Mouse (Mus musculus): ENCODE measurements around the gene Cfd.

Gene Cfd

DNA sequence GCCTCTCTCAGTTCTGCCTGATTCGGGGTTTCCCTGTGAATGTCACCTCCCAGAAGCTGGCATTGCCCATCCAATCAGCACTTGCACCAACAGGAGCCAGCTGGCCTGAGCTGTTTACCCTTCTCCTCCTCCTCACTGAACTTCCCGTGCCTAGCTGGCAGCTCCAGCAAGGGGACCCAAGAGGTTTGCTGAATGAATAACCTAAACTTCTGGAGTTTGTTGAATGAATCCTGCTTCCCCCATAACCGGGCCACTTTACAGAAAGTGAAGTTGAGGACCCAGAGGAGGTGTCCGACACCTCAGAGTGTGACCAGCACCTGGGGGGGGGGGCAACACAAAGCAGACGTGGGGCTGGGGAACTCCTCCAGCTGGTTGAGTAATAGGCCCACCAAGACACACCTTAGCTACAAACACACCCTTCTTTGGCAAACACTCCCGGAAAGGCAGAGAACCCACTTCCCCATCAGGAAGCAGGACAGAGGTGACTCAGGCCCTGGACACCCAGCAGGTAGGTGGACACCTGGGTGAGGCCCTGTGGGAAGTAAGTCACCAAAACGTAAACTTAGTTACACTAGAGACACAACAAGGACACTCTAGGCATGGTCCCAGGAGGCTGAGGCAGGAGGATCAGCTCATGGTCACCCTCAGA lies 24.4 kb downstream of the Cfd start:
- ChIA-PET POLR2A (interaction anchor here (0.6 to 1.6 kb wide), 5 partner anchors 17 to 253 kb away, joined by 3 to 9 read pairs (median 3); no protein-coding TSS in a partner anchor), CTCF (interaction anchor here in 3 of 4 experiments (0.6 to 1.1 kb wide), 4 partner anchors 11 to 157 kb away, joined by 3 read pairs; no protein-coding TSS in a partner anchor)

DNA sequence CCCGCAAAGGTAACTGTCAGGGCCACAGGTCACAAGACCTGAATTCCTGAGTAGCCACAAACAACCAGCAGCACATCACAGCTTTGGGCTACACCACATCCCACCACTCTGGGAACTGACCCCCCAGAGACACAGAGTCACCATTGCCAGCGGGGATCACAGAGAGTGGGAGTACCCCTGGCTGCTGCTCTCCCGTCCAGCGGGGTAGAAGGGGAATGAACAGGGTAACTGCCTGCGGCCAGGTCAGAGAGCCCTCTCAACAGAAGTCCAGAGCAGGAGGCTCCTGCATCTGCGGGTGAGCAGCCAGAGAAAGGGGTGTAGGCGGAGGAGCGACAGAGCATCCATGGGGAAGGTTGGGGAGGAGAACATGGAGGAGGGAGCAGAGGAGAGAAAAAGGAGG lies 25.4 kb downstream of the Cfd start:
- POLR2A ChIA-PET, result interaction anchor here in 3 of 4 experiments (0.7 to 4.0 kb wide), 6 partner anchors 8 to 136 kb away, joined by 3 to 30 read pairs (median 3); partner anchors contain the start of gene Med16 (in 1 of the 3)
- CTCF ChIA-PET, result interaction anchor here in 2 of 4 experiments (0.6 to 1.4 kb wide), 3 partner anchors 12 to 388 kb away, joined by 3 read pairs; no protein-coding TSS in a partner anchor

DNA sequence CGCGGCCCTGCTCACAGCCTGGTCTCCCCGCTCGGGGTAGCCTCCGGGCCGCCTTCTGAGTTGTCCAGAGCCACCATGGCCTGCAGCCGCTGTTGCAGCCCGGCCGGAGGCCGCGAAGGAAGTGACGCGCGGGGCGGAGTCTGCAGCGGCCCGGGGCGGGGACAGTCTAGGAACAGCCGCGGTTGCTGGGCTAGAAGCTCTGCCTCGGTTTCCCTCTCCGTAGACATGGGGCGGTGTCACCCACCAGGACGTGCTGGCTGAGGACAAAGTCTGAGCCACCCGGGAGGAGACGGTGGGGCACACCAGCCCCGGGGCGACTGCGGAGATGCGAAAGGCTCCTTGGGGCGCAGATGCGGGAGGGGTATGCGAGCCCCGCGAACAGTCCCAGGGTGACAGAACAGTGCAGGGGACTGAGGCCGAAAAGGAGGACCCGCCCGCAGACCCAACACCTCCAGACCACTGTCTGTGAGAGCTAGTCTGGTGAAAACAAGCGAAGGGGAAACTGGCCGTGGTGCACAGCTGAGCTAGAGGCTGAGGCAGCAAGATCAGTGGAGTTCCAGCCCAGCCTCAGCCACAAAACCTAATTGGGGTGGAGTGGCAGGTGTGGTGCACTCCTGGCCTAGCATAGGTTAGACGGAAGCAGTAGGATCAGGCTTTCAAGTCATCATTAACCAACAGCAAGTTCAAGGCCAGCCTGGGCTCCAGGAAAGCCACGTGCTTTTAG lies 26.3 kb downstream of the Cfd start, which contains the start of gene Kiss1r:
Gene Kiss1r (plus strand): TSS at position 164 of the 724 bp plus-strand sequence.
- POLR2A ChIA-PET, result interaction anchor here (0.5 to 4.0 kb wide), 24 partner anchors 9 to 720 kb away, joined by 3 to 30 read pairs (median 5); partner anchors contain the start of genes Med16 (in 4 of the 4) and Wdr18 (in 1 of the 4)
- CTCF ChIA-PET, result interaction anchor here in 3 of 4 experiments (0.5 to 1.6 kb wide), 10 partner anchors 9 to 433 kb away, joined by 3 to 4 read pairs (median 3); partner anchors contain the start of genes Arid3a (in 1 of the 3), Plppr3 (in 1 of the 3), Prtn3 (in 1 of the 3) and Wdr18 (in 1 of the 3)

DNA sequence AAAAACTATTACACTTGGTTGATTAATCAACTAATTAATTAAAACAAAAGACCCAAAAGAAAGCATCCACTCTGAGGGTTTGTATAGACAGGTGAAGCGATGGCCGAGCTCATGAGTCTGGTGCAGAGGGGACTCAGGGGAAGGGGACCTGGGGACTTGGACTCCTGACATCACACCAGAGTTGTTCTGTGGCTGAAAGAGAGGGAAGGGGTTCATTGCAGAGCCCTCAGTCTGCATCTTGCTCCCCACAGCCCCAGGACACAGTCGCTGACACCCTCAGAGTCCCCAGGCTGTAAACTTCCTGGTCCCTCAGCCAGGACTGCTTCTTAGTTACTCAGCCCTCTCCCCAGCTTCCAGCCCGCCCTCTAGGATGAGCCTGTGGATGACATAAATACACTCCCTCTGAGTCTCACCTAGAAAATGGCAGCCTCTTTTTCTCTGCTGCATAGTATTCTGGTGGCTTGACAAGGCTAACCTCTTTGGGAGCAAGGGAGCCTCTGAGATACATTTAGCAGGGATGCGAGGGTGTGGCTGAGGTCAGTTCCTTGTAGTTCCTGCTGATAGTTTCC lies 27.0 kb downstream of the Cfd start:
- POLR2A ChIA-PET, result interaction anchor here (0.6 to 4.0 kb wide), 19 partner anchors 9 to 251 kb away, joined by 3 to 30 read pairs (median 4); partner anchors contain the start of genes Med16 (in 4 of the 4), Ptbp1 (in 1 of the 4) and Wdr18 (in 1 of the 4)

DNA sequence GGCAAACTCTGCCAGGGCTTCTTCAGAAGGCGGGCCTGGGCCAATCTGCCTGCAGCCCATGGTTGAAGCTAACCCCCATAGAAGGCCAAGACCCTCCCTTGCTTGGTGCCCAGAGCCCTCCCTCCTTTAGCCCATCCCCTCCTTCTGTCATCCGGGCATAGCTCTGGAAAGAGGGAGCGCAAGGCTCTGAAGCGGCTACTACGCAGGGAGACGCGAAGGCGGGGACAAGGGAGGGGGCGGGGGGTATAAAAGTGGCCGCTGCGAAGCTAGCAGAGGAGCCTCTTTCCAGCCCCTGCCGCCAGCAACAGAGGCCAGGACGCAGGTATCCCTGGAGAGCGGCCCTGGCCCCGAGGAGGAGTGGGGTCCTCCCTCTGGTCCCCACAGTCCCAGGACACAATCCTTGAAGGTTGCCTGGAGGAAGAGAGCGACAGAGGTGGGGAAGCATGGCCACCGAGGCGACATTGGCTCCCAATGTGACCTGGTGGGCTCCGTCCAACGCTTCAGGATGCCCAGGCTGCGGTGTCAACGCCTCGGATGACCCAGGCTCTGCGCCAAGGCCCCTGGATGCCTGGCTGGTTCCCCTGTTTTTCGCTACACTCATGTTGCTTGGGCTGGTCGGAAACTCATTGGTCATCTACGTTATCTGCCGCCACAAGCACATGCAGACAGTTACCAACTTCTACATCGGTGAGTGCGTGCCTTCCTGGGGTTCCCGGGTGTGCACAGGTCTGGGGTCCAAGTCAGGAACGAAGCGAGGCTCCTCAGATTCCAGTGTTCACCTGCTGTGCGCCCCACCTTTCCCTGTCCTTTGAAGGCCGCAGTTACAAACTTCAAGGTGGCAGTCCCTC lies 27.8 kb downstream of the Cfd start:
- ChIA-PET CTCF (interaction anchor here in 1 of 4 experiments (1.2 to 1.6 kb wide), 3 partner anchors 21 to 432 kb away, joined by 3 to 4 read pairs (median 3); no protein-coding TSS in a partner anchor), POLR2A (interaction anchor here (0.5 to 4.0 kb wide), 9 partner anchors 10 to 250 kb away, joined by 3 to 30 read pairs (median 4); partner anchors contain the start of genes Med16 (in 3 of the 4), Ptbp1 (in 1 of the 4) and Stk11 (in 1 of the 4))

More for the DNA sequence above, 27.0 kb downstream of the Cfd start:
- CTCF ChIA-PET, result interaction anchor here in 3 of 4 experiments (0.5 to 1.6 kb wide), 8 partner anchors 9 to 433 kb away, joined by 3 to 4 read pairs (median 3); partner anchors contain the start of genes Arid3a (in 1 of the 3), Plppr3 (in 1 of the 3), Prtn3 (in 1 of the 3) and Wdr18 (in 1 of the 3)

DNA sequence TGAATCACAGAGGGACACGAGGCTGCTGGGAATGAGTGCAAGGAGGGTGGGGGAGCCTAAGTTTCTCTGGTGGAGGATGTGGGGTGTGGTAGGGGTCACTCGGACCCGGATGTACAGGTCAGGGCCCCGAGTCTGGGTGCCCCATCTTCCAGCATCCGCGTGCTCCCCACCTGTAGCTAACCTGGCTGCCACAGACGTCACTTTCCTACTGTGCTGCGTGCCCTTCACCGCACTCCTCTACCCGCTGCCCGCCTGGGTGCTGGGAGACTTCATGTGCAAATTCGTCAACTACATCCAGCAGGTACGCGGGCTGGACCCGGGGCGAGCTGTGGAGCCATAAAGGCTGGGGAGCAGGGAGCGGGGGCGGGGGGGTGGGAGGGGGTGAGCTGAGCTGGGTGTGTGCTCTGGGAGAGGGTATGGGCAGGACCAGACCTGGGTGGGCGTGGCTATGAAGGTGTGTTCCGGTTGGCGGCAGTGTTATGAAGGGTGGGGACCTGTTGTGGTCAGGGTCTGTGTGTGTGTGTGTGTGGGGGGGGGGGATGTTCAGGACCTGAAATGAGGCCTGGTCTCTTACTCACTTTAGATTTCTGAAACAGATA lies 28.7 kb downstream of the Cfd start:
- POLR2A ChIA-PET, result interaction anchor here in 3 of 4 experiments (0.5 to 5.0 kb wide), 8 partner anchors 11 to 249 kb away, joined by 3 to 30 read pairs (median 5); partner anchors contain the start of genes Med16 (in 2 of the 3) and Wdr18 (in 1 of the 3)
- CTCF ChIA-PET, result interaction anchor here in 1 of 4 experiments (0.8 to 1.0 kb wide), 2 partner anchors 37 to 245 kb away, joined by 3 read pairs; no protein-coding TSS in a partner anchor

DNA sequence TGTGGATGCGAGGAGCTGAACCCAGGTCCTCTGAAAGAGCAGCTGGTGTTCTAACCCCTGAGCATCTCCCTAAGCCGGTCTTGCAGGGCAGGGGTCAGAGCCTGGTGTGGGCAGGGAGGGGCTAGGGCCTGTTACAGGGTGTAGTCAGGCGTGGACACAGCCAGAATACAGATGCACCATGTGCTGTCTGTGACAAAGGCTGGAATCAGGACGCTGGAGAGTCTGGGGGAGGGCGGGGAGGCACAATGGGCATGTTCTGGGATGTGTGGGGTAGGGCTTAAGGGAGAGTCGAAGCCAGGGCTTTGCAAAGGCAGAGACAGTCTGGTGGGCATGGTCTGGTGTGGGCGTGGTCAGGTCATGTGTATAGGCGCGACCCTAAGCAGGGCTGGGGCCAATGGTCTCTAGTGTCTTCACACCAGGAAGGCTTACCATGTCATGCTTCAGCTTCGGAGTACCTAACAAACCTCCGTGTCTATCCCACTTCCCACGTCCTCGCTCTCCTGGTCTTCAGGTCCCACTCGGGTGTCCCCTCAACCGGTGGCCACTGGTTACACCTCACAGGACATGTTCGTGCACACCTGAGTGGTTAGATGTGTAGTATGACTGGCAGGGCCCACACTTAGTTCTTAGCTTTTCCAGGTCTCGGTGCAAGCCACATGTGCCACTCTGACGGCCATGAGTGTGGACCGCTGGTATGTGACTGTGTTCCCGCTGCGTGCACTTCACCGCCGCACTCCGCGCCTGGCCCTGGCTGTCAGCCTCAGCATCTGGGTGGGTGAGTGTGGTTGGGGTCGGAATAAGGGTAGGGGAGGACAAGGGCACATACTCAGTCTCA lies 29.6 kb downstream of the Cfd start:
- POLR2A ChIA-PET, result interaction anchor here in 3 of 4 experiments (0.6 to 5.0 kb wide), 10 partner anchors 11 to 407 kb away, joined by 3 to 28 read pairs (median 4); partner anchors contain the start of genes Med16 (in 2 of the 3) and Wdr18 (in 1 of the 3)
- CTCF ChIA-PET, result interaction anchor here in 3 of 4 experiments (0.5 to 1.0 kb wide), 4 partner anchors 37 to 244 kb away, joined by 3 to 4 read pairs (median 4); no protein-coding TSS in a partner anchor

DNA sequence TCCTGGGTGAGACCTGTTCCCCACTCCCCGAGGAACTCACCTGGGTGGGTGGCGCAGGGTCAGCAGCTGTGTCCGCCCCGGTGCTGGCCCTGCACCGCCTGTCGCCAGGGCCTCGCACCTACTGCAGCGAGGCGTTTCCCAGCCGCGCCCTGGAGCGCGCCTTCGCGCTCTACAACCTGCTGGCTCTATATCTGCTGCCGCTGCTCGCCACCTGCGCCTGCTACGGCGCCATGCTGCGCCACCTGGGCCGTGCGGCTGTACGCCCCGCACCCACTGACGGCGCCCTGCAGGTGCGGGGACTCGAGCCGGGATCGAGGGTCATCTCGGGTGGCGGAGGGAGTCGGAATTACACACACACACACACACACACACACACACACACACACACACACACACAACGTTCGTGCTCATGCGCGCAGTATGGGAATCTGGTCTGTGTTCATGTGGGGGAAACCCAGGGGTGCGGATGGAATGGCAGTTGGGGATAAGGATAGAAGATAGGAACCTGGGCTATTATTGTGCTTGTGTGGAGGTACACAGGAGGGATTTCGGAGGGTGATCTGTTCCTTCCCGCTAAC lies 30.4 kb downstream of the Cfd start, which contains the start of gene R3hdm4:
Gene R3hdm4 (minus strand): TSS at position 251 of the 578 bp plus-strand sequence.
- POLR2A ChIA-PET, result interaction anchor here (0.5 to 5.0 kb wide), 10 partner anchors 9 to 300 kb away, joined by 3 to 28 read pairs (median 4); partner anchors contain the start of genes Med16 (in 3 of the 4), Ptbp1 (in 1 of the 4) and Wdr18 (in 1 of the 4)
- CTCF ChIA-PET, result interaction anchor here in 3 of 4 experiments (0.5 to 1.3 kb wide), 3 partner anchors 66 to 141 kb away, joined by 3 to 4 read pairs (median 4); no protein-coding TSS in a partner anchor

DNA sequence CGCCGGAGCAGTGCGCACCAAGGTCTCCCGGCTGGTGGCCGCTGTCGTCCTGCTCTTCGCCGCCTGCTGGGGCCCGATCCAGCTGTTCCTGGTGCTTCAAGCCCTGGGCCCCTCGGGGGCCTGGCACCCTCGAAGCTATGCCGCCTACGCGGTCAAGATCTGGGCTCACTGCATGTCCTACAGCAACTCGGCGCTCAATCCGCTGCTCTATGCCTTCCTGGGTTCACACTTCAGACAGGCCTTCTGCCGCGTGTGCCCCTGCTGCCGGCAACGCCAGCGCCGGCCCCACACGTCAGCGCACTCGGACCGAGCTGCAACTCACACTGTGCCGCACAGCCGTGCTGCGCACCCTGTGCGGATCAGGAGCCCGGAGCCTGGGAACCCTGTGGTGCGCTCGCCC lies 30.9 kb downstream of the Cfd start:
- ChIA-PET POLR2A (interaction anchor here (0.5 to 5.0 kb wide), 8 partner anchors 10 to 299 kb away, joined by 3 to 28 read pairs (median 4); partner anchors contain the start of genes Med16 (in 2 of the 4), Ptbp1 (in 1 of the 4) and Wdr18 (in 1 of the 4)), CTCF (interaction anchor here in 2 of 4 experiments (1.0 to 1.3 kb wide), 2 partner anchors 86 to 141 kb away, joined by 3 to 4 read pairs; no protein-coding TSS in a partner anchor)

DNA sequence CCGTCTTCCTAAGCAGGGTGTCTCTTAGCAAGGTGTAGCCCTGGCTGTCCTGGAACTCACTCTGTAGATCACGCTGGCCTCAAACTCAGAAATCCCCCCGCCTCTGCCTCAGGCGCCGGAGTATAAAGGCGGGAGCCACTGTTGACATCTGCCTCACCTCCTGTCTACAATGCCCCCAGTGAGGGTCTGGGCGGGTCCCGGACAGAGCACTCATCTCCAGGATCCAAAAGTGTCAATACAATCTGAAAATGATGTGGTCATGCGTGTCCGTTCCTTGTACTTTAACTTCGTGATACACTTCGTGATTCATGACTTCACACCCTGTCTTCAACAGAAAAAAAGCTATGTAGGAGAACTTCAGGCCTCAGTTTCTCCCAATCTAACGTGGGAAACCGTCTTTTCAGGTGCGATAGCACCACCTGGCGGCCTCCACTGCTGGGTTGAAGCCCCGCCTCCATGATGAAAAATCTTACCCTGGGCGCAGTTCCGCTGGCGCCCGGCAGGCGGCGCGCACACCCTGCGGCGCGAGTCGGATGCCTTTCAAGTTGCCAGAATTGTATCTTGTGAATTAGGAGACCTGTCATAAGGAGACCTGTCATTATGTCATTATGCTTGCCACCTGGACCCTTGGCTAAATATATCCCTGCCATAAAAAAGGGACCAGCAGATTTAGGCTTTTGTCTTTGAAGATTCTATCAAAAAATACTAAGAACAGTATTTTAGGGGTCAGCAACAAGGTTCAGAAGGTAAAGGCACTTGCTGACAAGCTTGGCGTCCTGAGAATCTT lies 34.5 kb downstream of the Cfd start:
- CTCF ChIA-PET, result interaction anchor here (0.6 to 4.4 kb wide), 37 partner anchors 8 to 336 kb away, joined by 3 to 25 read pairs (median 4); partner anchors contain the start of genes Med16 (in 2 of the 4), Wdr18 (in 2 of the 4), Bsg (in 1 of the 4) and Cirbp (in 1 of the 4)

DNA sequence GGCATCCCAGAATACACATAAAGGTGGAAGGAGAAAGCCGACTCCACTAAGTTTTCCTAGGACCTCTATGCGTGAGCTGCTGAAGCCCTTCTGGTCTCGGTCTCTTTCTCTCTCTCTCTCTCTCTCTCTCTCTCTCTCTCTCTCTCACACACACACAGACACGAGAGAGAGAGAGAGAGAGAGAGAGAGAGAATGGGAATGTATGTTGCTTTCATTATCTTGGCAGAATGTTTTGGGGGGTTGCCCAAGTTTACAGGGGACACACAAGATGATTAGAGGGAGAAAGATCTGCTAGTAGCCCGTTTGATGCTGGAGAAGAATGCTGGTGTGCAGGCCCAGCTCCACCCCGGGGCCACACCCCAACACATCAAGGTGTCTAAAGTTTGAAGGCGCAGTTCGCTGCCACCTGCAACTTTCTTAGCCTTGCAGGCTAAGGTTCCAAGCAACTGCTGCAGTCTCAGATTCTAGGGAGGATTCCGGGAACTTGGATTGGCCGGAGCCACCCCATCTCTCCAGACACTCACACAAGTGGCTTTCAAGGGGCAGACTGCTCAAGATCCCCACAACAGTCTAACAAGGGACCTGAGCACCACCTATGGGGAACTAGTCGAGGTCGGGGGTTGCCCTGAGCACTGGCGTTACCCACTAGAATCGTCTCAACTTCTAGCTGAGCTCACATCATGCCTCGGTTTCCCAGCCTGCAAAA lies 35.3 kb downstream of the Cfd start:
- ChIA-PET CTCF (interaction anchor here (0.6 to 4.4 kb wide), 44 partner anchors 9 to 1355 kb away, joined by 3 to 25 read pairs (median 3); partner anchors contain the start of genes Wdr18 (in 3 of the 4), Med16 (in 2 of the 4), Bsg (in 1 of the 4) and Cirbp (in 1 of the 4)), POLR2A (interaction anchor here in 3 of 4 experiments (0.6 to 3.3 kb wide), 40 partner anchors 13 to 1627 kb away, joined by 3 to 20 read pairs (median 4); partner anchors contain the start of genes Med16 (in 2 of the 3), Ptbp1 (in 2 of the 3), Tmem259 (in 2 of the 3) and Wdr18 (in 2 of the 3))

More for the DNA sequence above, 34.5 kb downstream of the Cfd start:
- POLR2A ChIA-PET, result interaction anchor here in 3 of 4 experiments (0.6 to 3.3 kb wide), 24 partner anchors 13 to 449 kb away, joined by 3 to 20 read pairs (median 4); partner anchors contain the start of genes Med16 (in 3 of the 3), Wdr18 (in 2 of the 3) and Ptbp1 (in 1 of the 3)

DNA sequence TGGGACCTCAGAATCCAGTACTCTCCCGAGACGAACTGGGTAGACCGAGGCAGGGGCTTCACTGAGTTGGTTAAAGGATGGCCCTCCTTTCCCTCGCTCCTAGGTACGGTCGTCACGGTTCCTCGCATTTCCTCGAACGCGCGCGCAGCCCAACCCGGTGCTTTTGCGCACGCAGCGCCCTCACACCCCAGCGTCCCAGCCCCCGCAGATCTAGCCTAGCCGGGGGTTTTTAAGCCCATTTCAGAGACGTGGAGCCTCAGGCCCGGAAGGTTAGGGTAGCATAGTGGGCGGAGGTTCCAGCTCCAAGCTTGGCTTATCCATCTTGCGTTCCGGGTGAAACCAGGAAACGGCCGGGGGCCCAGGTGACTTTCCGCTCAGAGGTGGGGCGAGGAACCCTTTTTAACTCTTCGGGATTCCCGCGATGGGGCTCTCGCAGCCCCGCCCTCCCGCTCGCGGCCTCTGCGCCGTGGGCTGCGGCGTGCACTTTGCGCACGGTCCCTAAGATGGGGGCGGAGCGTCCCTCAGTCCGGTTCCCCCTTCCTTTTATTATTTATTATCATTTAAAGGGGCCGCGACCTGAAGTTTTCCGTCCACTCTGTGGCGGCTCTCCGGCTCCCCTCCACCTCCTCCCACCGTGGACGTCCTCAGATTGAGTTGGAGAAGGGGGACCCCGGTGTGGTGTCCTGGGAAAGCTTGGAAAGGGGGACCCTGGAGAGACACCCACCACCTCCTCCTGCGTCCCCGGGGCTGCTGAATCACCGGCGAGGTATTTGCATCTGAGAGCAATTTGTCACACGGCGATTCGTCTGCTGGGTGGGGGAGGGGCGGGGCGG lies 36.1 kb downstream of the Cfd start, which contains the start of gene Arid3a:
Gene Arid3a (plus strand): TSS at position 553 of the 833 bp plus-strand sequence.
- ChIA-PET CTCF (interaction anchor here (0.6 to 4.4 kb wide), 33 partner anchors 10 to 1356 kb away, joined by 3 to 25 read pairs (median 3); partner anchors contain the start of genes Wdr18 (in 3 of the 4), Med16 (in 2 of the 4), Cirbp (in 1 of the 4) and Dazap1 (in 1 of the 4)), POLR2A (interaction anchor here in 3 of 4 experiments (0.6 to 3.3 kb wide), 35 partner anchors 12 to 538 kb away, joined by 3 to 20 read pairs (median 4); partner anchors contain the start of genes Med16 (in 2 of the 3), Ptbp1 (in 2 of the 3), Tmem259 (in 2 of the 3) and Wdr18 (in 2 of the 3))

All from embryonic stem cell, embryonic (primary cell).